Mouse (Mus musculus) cerebellum, adult 2 months (tissue): Measurements from ENCODE around the gene Fgfr2. TPM values are rescaled to one million over a fixed set of nuclear protein-coding genes. Genes with fewer than 3 reads are reported as not detected.

Experiments
- DNase-seq, 2 experiments: peaks; one replicate each; pipeline ENCODE4 v3.0.0; 2021
- H3K27ac ChIP-seq: fragments of 200-500 bp; 2 replicates; pipeline ENCODE4 v1.5.1; 2012; ENCODE audit warnings: low read length, control low read depth, inconsistent platforms; ENCODE audit not compliant: insufficient read depth
- H3K27me3 ChIP-seq: fragments of 200-500 bp; 2 replicates; pipeline ENCODE4 v1.6.1; 2012; ENCODE audit warnings: inconsistent platforms, mild to moderate bottlenecking, low read length, moderate library complexity; ENCODE audit not compliant: control insufficient read depth, insufficient read depth
- H3K4me1 ChIP-seq: fragments of 200-500 bp; 2 replicates; pipeline ENCODE4 v1.6.1; 2011; ENCODE audit warnings: low read length; ENCODE audit not compliant: control insufficient read depth, insufficient read depth
- H3K4me3 ChIP-seq: fragments of 200-500 bp; replicated peaks from 2 replicates; pipeline ENCODE3; 2011; ENCODE audit warnings: mild to moderate bottlenecking, low read depth, low read length, control low read depth; ENCODE audit not compliant: insufficient read depth
- CTCF ChIP-seq: fragments of 200-500 bp; IDR thresholded peaks from 2 replicates; pipeline ENCODE4 v1.5.1; 2011; ENCODE audit warnings: low read depth, mild to moderate bottlenecking, control low read depth, low read length, moderate library complexity, borderline replicate concordance; ENCODE audit not compliant: insufficient read depth
- POLR2A ChIP-seq: fragments of 200-500 bp; IDR thresholded peaks from 2 replicates; pipeline ENCODE4 v1.6.1; 2011; ENCODE audit warnings: low read length, control low read depth, borderline replicate concordance; ENCODE audit not compliant: insufficient read depth
- WGBS: fragments of 180-500 bp; shearing (Covaris S2); methylation state at CpG from one replicate; pipeline ENCODE4 v1.1.7; 2018; 5-methylcytosine and 5-hydroxymethylcytosine counted together
- polyA plus RNA-seq: library from polyadenylated mRNA; depleted of rRNA; stranded (reverse); fragments of >200 nt; gene quantifications from 2 replicates; pipeline ENCODE4 v1.2.3, GENCODE M21; 2012

Gene Fgfr2
- polyA plus RNA-seq, 1 experiment = 95.3 TPM

DNA sequence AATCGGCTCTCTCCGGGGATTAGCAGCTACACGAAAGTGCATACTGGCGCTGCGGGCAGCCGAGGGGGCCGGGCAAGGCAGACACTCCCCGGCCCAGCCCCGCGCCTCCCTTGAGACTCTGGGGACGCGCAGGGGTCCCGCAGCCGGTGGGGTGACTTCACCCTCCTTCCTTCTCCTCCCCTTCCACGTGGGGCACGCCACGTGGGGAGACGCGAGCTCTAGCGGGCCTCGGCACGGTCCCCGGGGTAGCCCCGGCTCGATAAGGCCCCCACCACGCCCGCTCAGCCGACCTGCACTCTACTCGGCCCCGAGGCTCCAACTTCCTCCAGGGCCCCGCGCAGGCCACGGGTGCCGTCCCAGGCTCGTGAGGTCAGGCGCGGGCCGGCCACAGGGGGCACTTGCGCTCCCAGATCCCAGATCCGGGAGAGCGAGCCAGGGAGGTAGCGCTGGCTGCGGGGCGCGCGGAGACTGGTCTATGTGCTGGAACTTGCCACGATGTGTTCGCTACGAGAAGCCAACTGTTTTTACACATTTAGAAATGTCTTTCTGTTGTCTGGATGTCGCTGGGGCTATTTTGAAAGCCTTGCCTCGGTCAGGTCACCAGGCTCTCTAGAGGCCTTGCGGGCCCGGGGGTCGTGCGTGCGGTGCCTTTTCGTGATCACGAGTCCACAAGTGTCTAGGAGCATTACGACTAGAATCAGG lies 1.0 kb upstream of the Fgfr2 start, which contains the start of gene Ctbp2:
Ctbp2 (minus strand) TSS at position 356 of the 702 bp plus-strand sequence.
- H3K27ac ChIP-seq = peak within 1 kb of the TSS; percentile 98
- WGBS = 2% methylated on average over 59 of the region's 59 CpGs
- TF ChIP-seq CTCF = peak; percentile 39; the same call in 1 of the 2 replicates
- no peak; the same call in 1 of the 2 replicates for TF ChIP-seq POLR2A

DNA sequence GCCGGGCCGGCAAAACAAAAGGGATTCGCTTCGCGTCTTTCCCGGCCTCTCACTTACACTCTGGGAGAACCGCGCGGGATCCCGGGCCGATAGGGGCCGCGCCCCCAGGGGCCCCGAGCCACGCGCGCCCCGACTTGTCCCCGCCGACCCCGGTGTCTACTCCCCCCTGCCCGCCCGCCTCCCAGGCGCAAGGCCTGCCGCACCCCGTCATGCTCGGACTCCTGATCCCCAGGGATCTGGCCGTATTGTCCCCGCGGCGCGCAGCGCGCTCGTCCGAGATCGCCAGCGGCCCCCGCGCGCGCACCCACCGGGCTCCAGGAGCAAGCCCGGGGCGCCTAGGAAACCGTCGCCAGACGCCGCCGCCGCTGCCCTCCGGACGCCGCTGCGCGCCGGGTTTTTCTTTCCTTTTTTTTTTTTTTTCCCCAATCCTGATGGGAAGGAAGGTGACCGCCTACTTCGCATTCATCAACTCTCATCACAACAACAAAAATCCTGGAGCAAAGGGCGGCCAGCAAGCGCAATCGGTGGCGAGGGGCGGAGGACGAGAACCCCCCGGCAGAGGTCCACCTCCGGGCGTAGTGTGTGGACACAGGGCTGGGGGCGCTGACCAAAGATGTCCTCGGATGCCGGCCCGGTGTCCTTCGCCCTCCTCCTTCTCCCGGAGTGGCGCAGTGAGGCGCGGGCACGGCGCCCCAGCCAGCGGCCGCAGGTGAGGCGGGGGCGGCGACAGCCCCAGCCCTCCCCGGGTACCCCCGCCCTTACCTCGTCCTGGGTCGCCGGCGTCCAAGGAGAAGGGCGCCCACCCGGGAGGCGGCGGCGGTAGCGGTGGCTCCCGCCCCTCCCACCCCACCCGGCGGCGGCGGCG lies 539 bp downstream of the Fgfr2 start:
- DNase-seq = peak; percentile 66 to 80
- Histone ChIP-seq H3K4me1 (peaks cover 15% of the 10 kb centered on the region), H3K4me3 (peak overlapping the region; percentile 89), H3K27ac (peak overlapping the region; percentile 82), H3K27me3 (no peaks in the 10 kb centered on the region)
- 0 out of 2 replicates have a peak, but pooled peaks have one; percentile 25 for TF ChIP-seq POLR2A
- TF ChIP-seq CTCF = no peak
- WGBS = under 1% methylated on average over 91 of the region's 102 CpGs

More for the DNA sequence above, 1.0 kb upstream of the Fgfr2 start, which contains the start of gene Ctbp2:
- Histone ChIP-seq H3K4me3 (peak within 1 kb of the TSS; percentile 89), H3K4me1 (peaks cover 12% of the 10 kb centered on the region; the same call in 1 of the 2 replicates), H3K27me3 (no peaks in the 10 kb centered on the region)
- peak; percentile 82 to 84 for DNase-seq

DNA sequence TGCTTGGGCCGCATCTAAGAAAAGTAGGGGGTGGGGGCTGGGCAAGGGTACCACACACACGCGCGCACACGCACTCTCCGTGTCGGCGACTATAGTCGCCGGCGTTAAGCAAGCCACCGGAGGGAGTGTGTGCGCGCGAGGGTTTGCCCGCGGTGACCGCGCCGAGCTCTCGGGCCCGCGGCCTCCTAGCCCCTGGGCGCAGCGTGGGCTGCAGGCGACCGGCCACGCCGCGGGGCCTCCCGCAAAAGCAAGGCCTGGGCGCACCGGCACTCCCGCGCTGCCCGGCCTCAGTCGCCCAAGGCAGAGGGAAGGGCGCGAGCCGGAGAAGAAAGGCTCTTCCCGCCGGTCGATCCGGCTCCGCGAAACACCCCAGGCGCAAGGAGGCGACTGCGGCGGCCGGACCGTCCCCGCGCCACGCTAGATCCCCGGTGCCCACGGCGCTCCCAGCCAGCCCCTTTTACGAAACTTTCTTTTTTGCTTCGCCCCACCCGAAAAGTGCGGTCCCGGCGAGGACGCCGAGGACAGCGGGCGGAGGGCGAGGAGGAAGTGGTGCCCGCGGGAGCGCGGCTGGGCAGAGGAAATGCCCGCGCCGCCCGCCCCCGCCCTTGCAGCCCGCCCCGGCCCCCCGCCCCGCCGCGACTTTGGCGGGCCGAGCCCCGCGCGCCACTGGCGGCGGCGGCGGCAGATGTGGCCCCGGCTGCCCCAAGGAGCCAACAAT lies 1.3 kb downstream of the Fgfr2 start:
- DNase-seq = peak; percentile 67 to 75
- TF ChIP-seq CTCF (no peak), POLR2A (no peak)
- H3K4me3 ChIP-seq = peak overlapping the region; percentile 89
- no peaks in the 10 kb centered on the region for H3K27me3 ChIP-seq
- H3K27ac ChIP-seq = peak overlapping the region; percentile 85
- under 1% methylated on average over 94 of the region's 94 CpGs for WGBS
- peaks cover 15% of the 10 kb centered on the region for H3K4me1 ChIP-seq

DNA sequence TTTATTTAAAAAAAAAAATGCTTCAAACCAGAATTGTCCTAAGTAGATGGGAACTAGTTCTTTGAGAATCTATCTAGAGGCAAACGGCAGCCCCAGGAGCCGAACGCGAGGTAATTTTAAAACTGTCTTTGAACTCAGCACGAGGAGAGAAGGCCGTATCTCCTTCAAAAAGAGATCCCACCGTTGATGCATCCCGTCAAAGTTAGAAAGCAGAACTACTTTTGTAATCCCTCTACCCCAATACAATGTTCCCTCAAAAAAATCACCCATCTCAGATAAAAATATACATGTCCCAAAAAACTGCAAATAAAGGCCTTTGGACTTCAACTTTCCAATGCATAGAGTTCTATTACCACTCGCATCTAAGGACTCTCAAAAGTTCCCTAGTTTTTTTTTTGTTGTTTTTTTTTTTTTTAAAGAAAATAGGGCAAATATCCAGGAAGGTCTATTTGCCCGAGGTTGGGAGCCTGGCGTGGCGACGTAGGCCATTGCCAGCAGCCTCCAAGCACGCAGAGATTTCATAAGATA lies 2.0 kb downstream of the Fgfr2 start:
- Histone ChIP-seq H3K27ac (peak overlapping the region; percentile 85), H3K4me1 (peaks cover 17% of the 10 kb centered on the region), H3K4me3 (peak overlapping the region; percentile 89), H3K27me3 (no peaks in the 10 kb centered on the region)
- no peak for DNase-seq
- no peak for TF ChIP-seq CTCF
- TF ChIP-seq POLR2A = no peak
- WGBS = 14% methylated on average over 14 of the region's 14 CpGs

DNA sequence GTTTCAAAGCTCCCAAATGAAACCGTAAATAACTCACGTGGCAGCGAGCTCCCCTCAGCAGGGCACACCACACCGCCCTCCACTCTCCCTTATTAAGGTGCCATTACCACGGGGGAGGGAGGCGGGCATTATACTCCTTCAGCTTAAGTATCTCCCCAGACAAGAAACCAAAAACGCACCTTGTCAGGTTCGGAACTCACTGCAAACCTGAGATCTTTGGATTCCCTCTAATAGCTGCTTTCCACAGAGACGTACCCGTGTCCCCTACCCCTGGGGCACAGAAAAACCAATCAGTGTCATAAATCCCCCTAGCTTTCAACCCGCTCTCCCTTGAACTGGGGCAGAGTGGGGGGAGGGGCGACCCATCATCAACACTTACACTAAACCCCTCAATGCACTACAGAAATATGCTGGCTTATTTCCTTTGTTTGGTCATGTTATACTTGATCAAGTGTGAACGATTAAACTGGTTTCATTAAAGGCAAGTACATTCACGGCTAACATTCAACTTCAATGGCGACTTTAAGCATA lies 2.9 kb downstream of the Fgfr2 start:
- H3K4me3 ChIP-seq = peak overlapping the region; percentile 29
- no peak for DNase-seq
- WGBS = 32% methylated on average over 15 of the region's 15 CpGs
- H3K27me3 ChIP-seq = no peaks in the 10 kb centered on the region
- no peak overlapping the region for H3K27ac ChIP-seq
- TF ChIP-seq POLR2A = no peak
- no peak for TF ChIP-seq CTCF
- peaks cover 23% of the 10 kb centered on the region for H3K4me1 ChIP-seq

DNA sequence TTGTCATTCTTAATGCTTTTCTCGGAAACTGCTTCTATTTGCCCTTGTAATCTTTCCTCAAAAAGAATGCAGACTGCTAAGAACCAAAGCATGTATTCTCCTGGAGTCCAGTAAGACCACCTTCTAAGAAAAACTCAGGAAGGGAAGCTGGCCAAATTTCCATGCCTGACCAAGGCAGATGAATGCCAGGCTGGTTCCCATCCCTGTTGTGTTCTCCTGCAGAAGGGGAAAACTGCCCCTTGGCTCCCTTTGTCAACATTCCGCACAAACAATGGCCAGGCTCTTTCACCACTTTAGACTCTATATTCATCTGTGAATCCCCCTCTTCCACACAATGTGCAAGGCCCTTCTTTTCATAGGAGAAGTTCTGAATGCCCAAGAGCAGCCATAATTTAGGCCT lies 5.3 kb downstream of the Fgfr2 start:
- 40% methylated on average over 2 of the region's 2 CpGs for WGBS
- no peak for DNase-seq
- no peak overlapping the region for H3K4me3 ChIP-seq
- TF ChIP-seq POLR2A (no peak), CTCF (no peak)
- no peaks in the 10 kb centered on the region for H3K27me3 ChIP-seq
- peaks cover 34% of the 10 kb centered on the region for H3K4me1 ChIP-seq
- no peak overlapping the region for H3K27ac ChIP-seq

DNA sequence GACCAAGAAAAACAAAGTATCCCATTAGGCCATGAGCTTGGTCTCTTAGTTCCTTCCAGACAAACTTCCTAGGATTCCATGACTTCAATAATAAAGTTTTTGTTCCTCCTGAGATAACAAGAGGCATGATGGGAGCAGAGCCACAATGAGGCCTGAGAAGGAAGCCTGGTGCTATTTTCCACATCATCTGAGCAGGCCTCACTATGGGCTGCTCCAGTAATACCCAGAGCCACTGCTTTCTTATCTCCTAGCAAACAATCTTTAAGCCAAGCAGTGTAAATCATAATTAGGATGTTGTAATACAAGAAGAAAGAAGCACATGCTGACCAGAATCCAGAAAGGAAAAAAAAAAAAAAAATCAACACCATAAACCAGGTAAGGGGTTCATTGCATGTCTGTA lies 6.6 kb downstream of the Fgfr2 start:
- TF ChIP-seq POLR2A (no peak), CTCF (no peak)
- DNase-seq = no peak
- H3K27me3 ChIP-seq = no peaks in the 10 kb centered on the region
- H3K27ac ChIP-seq = no peak overlapping the region
- peaks cover 46% of the 10 kb centered on the region for H3K4me1 ChIP-seq
- H3K4me3 ChIP-seq = no peak overlapping the region
